Mouse (Mus musculus) heart, adult 2 months (tissue): ENCODE data around the gene Slc7a11. TPM values are rescaled to one million over a fixed set of nuclear protein-coding genes. Genes with fewer than 3 reads are reported as not detected.

Experiments used
- DNase-seq, 2 experiments: peaks; one replicate each; pipeline ENCODE4 v3.0.0; 2021
- H3K27ac ChIP-seq: fragments of 200-600 bp; 2 replicates; pipeline ENCODE4 v1.8.1; 2022
- H3K27me3 ChIP-seq: fragments of 200-500 bp; 2 replicates; pipeline ENCODE4 v1.6.1; 2012; ENCODE audit warnings: mild to moderate bottlenecking, low read length, inconsistent platforms, mixed read lengths; ENCODE audit not compliant: control insufficient read depth, insufficient read depth
- H3K36me3 ChIP-seq: fragments of 200-500 bp; 2 replicates; pipeline ENCODE4 v1.6.1; 2012; ENCODE audit warnings: low read length, inconsistent platforms; ENCODE audit not compliant: control insufficient read depth, insufficient read depth
- H3K4me1 ChIP-seq: fragments of 200-500 bp; 2 replicates; pipeline ENCODE4 v1.6.1; 2011; ENCODE audit warnings: low read length; ENCODE audit not compliant: control insufficient read depth, insufficient read depth
- H3K4me3 ChIP-seq: fragments of 200-600 bp; 2 replicates; pipeline ENCODE4 v1.8.1; 2022
- H3K79me2 ChIP-seq: fragments of 200-500 bp; replicated peaks from 2 replicates; pipeline ENCODE4 v1.6.1; 2012; ENCODE audit warnings: mild to moderate bottlenecking, inconsistent platforms, low read length, moderate library complexity, mixed read lengths; ENCODE audit not compliant: control insufficient read depth, insufficient read depth
- H3K9ac ChIP-seq: fragments of 200-500 bp; 2 replicates; pipeline ENCODE4 v1.6.1; 2012; ENCODE audit warnings: low read depth, mild to moderate bottlenecking, control low read depth, inconsistent platforms, low read length, mixed read lengths
- CTCF ChIP-seq: fragments of 200-600 bp; IDR thresholded peaks from 2 replicates; pipeline ENCODE4 v1.8.1; 2022; ENCODE audit warnings: antibody characterized with exemption, mild to moderate bottlenecking, moderate library complexity
- EP300 ChIP-seq: fragments of 200-500 bp; IDR thresholded peaks from 2 replicates; pipeline ENCODE4 v1.6.1; 2011; ENCODE audit warnings: low read depth, low read length, control low read depth; ENCODE audit not compliant: insufficient read depth
- POLR2A ChIP-seq: fragments of 200-500 bp; IDR thresholded peaks from 2 replicates; pipeline ENCODE4 v1.6.1; 2011; ENCODE audit warnings: mild to moderate bottlenecking, low read depth, low read length, control low read depth; ENCODE audit not compliant: insufficient read depth
- WGBS: fragments of 180-500 bp; shearing (Covaris S2); methylation state at CpG from one replicate; pipeline ENCODE4 v1.1.7; 2018; 5-methylcytosine and 5-hydroxymethylcytosine counted together
- intact Hi-C: fragments of 180-260 bp; cut with DNase I; formaldehyde crosslinking; loops from one replicate; pipeline ENCODE4 v1.15.1; 2025
- polyA plus RNA-seq: library from polyadenylated mRNA; depleted of rRNA; stranded (reverse); fragments of >200 nt; gene quantifications from 2 replicates; pipeline ENCODE4 v1.2.3, GENCODE M21; 2012
- total RNA-seq, 2 experiments: library from RNA; stranded (reverse); gene quantifications; 2 replicates each; pipeline ENCODE4 v1.2.3; 2021

Slc7a11 gene
- total and polyA plus RNA-seq, 3 experiments: 0.02 to 0.20 TPM; not detected in 1

DNA sequence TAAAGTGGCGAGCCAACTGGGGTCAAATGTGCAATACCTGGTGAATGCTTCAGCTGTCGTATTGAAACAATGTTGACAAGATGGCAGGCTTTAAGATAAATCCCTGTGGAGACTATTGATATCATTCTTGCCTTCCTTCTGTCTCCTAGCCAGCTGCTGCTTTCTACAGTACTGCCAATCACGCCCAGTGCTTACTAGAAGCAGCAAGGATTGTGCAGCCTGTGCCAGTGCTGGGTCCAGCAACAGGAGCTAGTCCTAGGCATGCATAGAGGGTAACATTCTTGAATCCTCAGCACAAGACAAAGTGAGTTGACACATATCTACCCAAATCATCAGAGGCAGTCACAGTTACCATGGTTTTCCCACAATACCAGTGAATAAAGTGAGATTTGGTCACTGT lies 129.6 kb downstream of the Slc7a11 start:
- no peak overlapping the region for H3K4me3 ChIP-seq
- H3K27me3 ChIP-seq: no peaks in the 10 kb centered on the region
- intact Hi-C loops: no loop called here
- no peak overlapping the region for H3K9ac ChIP-seq
- H3K27ac ChIP-seq: no peak overlapping the region
- TF ChIP-seq EP300: no peak
- TF ChIP-seq POLR2A: no peak
- TF ChIP-seq CTCF: no peak
- no peaks in the 10 kb centered on the region for H3K36me3 ChIP-seq
- 65% methylated on average over 3 of the region's 3 CpGs for WGBS
- H3K79me2 ChIP-seq: no peaks in the 10 kb centered on the region
- no peak for DNase-seq
- no peaks in the 10 kb centered on the region for H3K4me1 ChIP-seq

DNA sequence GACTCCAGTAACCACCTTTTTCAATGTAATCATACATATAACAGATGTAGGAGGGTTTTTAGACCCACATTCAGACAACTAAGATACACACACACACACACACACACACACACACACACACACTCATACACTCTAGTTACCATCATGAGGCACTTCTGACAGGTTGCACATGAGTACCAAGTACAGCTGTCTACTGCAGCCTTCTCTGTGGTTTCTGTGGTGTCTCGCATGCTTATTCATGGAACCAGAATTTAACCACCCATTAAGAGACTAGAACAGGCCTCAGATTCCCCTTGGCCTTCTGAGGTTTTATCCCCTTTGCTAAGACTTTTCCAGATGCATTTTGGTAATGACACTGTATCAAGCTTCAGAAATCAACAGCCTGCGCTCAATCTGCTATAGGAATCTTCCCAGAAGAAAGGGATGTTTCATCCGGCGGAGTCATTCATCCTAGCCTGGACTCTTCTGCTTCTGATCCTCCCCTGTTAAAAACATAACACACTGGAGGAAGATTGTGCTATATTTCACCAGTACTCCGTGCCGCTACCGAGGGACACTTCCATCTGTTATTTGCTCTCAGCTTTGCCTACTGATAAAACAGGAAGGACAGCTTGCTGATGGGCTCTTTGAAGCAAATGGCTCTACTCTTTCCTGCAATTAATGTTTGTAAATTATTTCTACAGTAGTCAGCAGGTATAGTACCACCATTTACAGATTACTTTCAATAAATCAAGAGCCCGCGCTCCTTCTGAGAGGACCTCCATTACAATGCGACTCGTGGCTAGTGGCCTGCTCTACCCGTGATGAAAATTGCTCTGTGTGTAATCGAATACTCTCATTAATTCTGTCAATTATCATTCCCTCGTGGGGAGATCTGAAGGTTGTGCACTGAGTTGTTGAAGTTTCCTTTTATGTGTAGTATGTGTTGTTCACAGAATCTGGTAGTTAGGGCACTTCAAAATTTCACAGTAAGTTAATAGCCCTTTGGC lies 135.8 kb downstream of the Slc7a11 start:
- WGBS: 83% methylated on average over 14 of the region's 14 CpGs

GRCm38 (mm10) chr3:50306334-50306733 lies 137.1 kb downstream of the Slc7a11 start:
- no peaks in the 10 kb centered on the region for H3K4me1 ChIP-seq
- 83% methylated on average over 8 of the region's 8 CpGs for WGBS
- DNase-seq: no peak
- no peak overlapping the region for H3K9ac ChIP-seq
- H3K36me3 ChIP-seq: no peaks in the 10 kb centered on the region
- H3K4me3 ChIP-seq: no peak overlapping the region
- intact Hi-C loops: no loop called here
- H3K79me2 ChIP-seq: no peaks in the 10 kb centered on the region
- no peak overlapping the region for H3K27ac ChIP-seq
- H3K27me3 ChIP-seq: no peaks in the 10 kb centered on the region
- TF ChIP-seq EP300 (no peak), POLR2A (no peak), CTCF (no peak)

More for the DNA sequence above, 135.8 kb downstream of the Slc7a11 start:
- no peaks in the 10 kb centered on the region for H3K27me3 ChIP-seq
- H3K36me3 ChIP-seq: no peaks in the 10 kb centered on the region
- no peaks in the 10 kb centered on the region for H3K4me1 ChIP-seq
- no peak for TF ChIP-seq CTCF
- TF ChIP-seq POLR2A: no peak
- no peak for TF ChIP-seq EP300
- H3K79me2 ChIP-seq: no peaks in the 10 kb centered on the region
- DNase-seq: no peak
- H3K4me3 ChIP-seq: no peak overlapping the region
- no peak overlapping the region for H3K27ac ChIP-seq
- intact Hi-C loops: no loop called here
- no peak overlapping the region for H3K9ac ChIP-seq

DNA sequence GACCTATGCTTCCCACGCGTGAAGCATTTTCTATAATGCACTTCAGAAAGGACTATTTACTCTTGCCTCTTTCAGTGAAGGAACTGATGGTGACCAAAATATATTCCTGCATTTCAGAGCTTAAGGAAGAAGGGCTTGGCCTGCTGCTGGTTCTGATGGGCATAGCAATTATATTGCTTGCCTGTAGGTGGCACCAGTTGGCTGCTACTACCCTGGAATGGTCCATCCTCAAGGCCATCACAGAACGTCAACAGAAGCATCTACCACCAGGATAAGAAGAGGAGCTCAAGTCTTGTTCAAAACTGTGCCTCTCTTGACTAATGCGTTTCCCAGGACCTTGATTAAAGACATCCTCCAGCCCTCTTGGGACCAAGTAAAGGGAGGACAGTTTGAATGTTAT lies 139.3 kb downstream of the Slc7a11 start:
- Histone ChIP-seq H3K4me3 (no peak overlapping the region), H3K4me1 (no peaks in the 10 kb centered on the region), H3K79me2 (no peaks in the 10 kb centered on the region), H3K36me3 (no peaks in the 10 kb centered on the region), H3K27me3 (no peaks in the 10 kb centered on the region), H3K9ac (no peak overlapping the region), H3K27ac (no peak overlapping the region)
- intact Hi-C loops: loop anchor here (2.0 to 5.0 kb wide), 4 partner anchors 77 to 1212 kb away; no protein-coding TSS in a partner anchor
- peak; percentile 5 to 21 for DNase-seq
- 40% methylated on average over 4 of the region's 4 CpGs for WGBS
- no peak for TF ChIP-seq EP300
- no peak for TF ChIP-seq POLR2A
- TF ChIP-seq CTCF: peak; percentile 81

DNA sequence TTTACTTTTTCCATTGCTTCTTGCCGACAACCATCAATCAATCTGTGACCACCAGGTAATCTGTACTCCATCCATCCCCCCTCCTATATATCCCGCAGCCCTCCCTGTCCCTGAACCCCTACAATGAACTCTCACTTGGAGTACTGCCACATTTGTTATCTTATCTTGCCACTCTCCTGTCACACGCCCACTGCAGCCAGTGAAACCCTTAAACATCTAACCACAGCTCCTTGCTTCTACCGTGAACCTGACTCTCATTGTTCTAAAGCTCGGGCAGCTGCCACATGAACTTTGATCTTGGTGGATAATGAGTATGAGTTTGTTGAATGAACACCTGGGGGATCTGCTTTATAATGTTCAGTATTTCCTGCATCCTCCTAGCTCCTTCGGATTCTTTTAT lies 140.8 kb downstream of the Slc7a11 start:
- H3K9ac ChIP-seq: no peak overlapping the region
- intact Hi-C loops: loop anchor here (2.0 to 5.0 kb wide), 3 partner anchors 604 to 1210 kb away; no protein-coding TSS in a partner anchor
- no peak overlapping the region for H3K27ac ChIP-seq
- WGBS: 23% methylated on average over 6 of the region's 6 CpGs
- H3K4me3 ChIP-seq: no peak overlapping the region
- no peaks in the 10 kb centered on the region for H3K79me2 ChIP-seq
- no peaks in the 10 kb centered on the region for H3K27me3 ChIP-seq
- no peaks in the 10 kb centered on the region for H3K36me3 ChIP-seq
- TF ChIP-seq EP300: no peak
- TF ChIP-seq POLR2A: no peak
- no peak for TF ChIP-seq CTCF
- H3K4me1 ChIP-seq: no peaks in the 10 kb centered on the region
- no peak for DNase-seq

DNA sequence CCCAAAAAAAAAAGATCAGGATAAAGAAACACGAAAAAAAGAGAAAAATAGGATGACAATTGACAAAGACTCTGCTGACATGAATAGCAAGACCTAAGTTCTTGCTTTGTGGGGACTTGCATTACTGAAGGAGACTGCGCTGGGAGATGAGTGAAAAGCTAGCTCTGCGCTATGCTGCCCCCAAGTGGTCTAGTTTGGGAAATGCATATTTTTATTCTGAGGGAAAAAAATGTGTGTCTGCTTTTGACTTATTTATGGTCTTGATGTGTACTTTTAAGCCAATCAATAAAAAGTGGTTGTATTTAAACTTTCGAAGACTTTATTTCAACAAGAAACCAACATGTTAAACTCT lies 142.5 kb downstream of the Slc7a11 start:
- no peaks in the 10 kb centered on the region for H3K27me3 ChIP-seq
- DNase-seq: no peak
- no peaks in the 10 kb centered on the region for H3K79me2 ChIP-seq
- H3K4me3 ChIP-seq: no peak overlapping the region
- intact Hi-C loops: loop anchor here (5.0 kb wide), 2 partner anchors 821 to 1209 kb away; no protein-coding TSS in a partner anchor
- H3K4me1 ChIP-seq: no peaks in the 10 kb centered on the region
- WGBS: 6% methylated on average over 4 of the region's 4 CpGs
- no peak overlapping the region for H3K9ac ChIP-seq
- TF ChIP-seq POLR2A (no peak), CTCF (peak; percentile 84)
- no peak overlapping the region for H3K27ac ChIP-seq
- H3K36me3 ChIP-seq: no peaks in the 10 kb centered on the region
